Mouse (Mus musculus) E14TG2a.4 (cell line): Measurements from ENCODE around the gene Sp4.

Experiments used
- CTCF ChIP-seq: conservative IDR thresholded peaks from 2 replicates; pipeline ENCODE4 v1.5.1; 2014; ENCODE audit warnings: low read length
- NANOG ChIP-seq: IDR thresholded peaks from 2 replicates; pipeline ENCODE4 v1.6.1; 2014; ENCODE audit warnings: borderline replicate concordance, low read length, mixed read lengths

- no peak for TF ChIP-seq CTCF
- no peak for TF ChIP-seq NANOG
Observed at GRCm38 (mm10) chr12:118298516-118298915, 2.7 kb downstream of the Sp4 start.
